25 mouse cellular contexts compared by ENCODE assay signal in genomic region chr3:122205753-122206152, GRCm38 (mm10). TPM values are rescaled to one million over a fixed set of nuclear protein-coding genes. Genes with fewer than 3 reads are reported as not detected.
A peak's percentile ranks its signal among the peaks of the same experiment; 100 is the strongest.
DNase-seq lines count a peak whose midpoint lies in the region; ATAC-seq and TF ChIP-seq lines count a peak whose summit lies in the region.
"Had no signal": no experiment of that assay in that cellular context is flagged by ENCODE, and none has a peak within 500 bp of the region (broad histone marks: within the 10 kb centered on the region; RNA-seq: fewer than 3 reads in every experiment).

No protein-coding gene starts in this region.

- no peaks in the 10 kb centered on the region for H3K79me2 ChIP-seq in liver, adult 2 months (ENCODE audit: control insufficient read depth, insufficient read depth, low read length)

- peak; percentile 39 for DNase-seq in kidney, adult 2 months
- DNase-seq in kidney, adult 8-10 months = no peak
- DNase-seq in liver, adult 2 months (ENCODE audit: extremely low read depth, low read depth, low spot score) = no peak
- DNase-seq in brain, adult 2 months (ENCODE audit: low read depth, low spot score) = peak; percentile 26
- DNase-seq in layer of hippocampus, postnatal 36 days = no peak
- DNase-seq in adrenal gland, postnatal 10 days = no peak
- DNase-seq: embryo, embryonic 11 days; gastrocnemius, postnatal 36 days; heart, adult 2 months; heart, postnatal 14 days; lung, adult 18-20 months; lung, postnatal 10 days; right cerebral cortex, postnatal 25 days; thymus, postnatal 25 days had no signal

- no peak for TF ChIP-seq POLR2A in kidney, adult 2 months (IDR thresholded peaks at IDR 0.05; ENCODE audit: low read depth, low read length)
- TF ChIP-seq POLR2A in liver, adult 2 months (IDR thresholded peaks at IDR 0.05; ENCODE audit: extremely low read depth, insufficient read depth, low read length) = no peak

- H3K4me3 ChIP-seq in kidney, adult 2 months (ENCODE audit: insufficient read depth, low read depth, low read length) = no peak overlapping the region
- no peak overlapping the region; the same call in 1 of the 2 replicates for H3K4me3 ChIP-seq in liver, adult 2 months (ENCODE audit: insufficient read depth, low read depth, low read length)
- no peak overlapping the region for H3K4me3 ChIP-seq in liver, embryonic 12.5 days
- no peak overlapping the region for H3K4me3 ChIP-seq in intestine, embryonic 16.5 days (ENCODE audit: low read length)
- H3K4me3 ChIP-seq: embryonic facial prominence, embryonic 13.5 days; erythroblast, embryonic 14.5 days; forebrain, embryonic 12.5 days; heart, adult 2 months; heart, embryonic 13.5 days; hindbrain, embryonic 13.5 days; midbrain, embryonic 13.5 days; myocyte; neural tube, embryonic 13.5 days had no signal

- peaks cover 32% of the 10 kb centered on the region for H3K4me1 ChIP-seq in kidney, adult 2 months (ENCODE audit: control insufficient read depth, insufficient read depth, low read length)
- H3K4me1 ChIP-seq in liver, adult 2 months (ENCODE audit: control insufficient read depth, insufficient read depth, low read length) = peaks cover 32% of the 10 kb centered on the region
- H3K4me1 ChIP-seq in liver, embryonic 12.5 days = peaks cover 16% of the 10 kb centered on the region; the same call in 1 of the 2 replicates
- H3K4me1 ChIP-seq in intestine, embryonic 16.5 days (ENCODE audit: control insufficient read depth, insufficient read depth, low read length) = peaks cover 20% of the 10 kb centered on the region
- H3K4me1 ChIP-seq: hindbrain, embryonic 13.5 days; neural tube, embryonic 13.5 days had no signal

- 47% methylated on average over 6 of the region's 6 CpGs for WGBS in kidney, adult 2 months
- 34% methylated on average over 6 of the region's 6 CpGs for WGBS in liver, adult 2 months
- WGBS in liver, embryonic 12.5 days (ENCODE audit: insufficient replicate concordance) = 72% methylated on average over 6 of the region's 6 CpGs
- WGBS in intestine, embryonic 16.5 days = 87% methylated on average over 6 of the region's 6 CpGs

- no peaks in the 10 kb centered on the region for H3K9me3 ChIP-seq in liver, embryonic 12.5 days (replicated peaks)
- H3K9me3 ChIP-seq in intestine, embryonic 16.5 days (ENCODE audit: control insufficient read depth, low read length) = no peaks in the 10 kb centered on the region
- H3K9me3 ChIP-seq: embryonic facial prominence, embryonic 13.5 days; forebrain, embryonic 12.5 days; heart, embryonic 13.5 days; hindbrain, embryonic 13.5 days; midbrain, embryonic 13.5 days; neural tube, embryonic 13.5 days had no signal

- no peak overlapping the region for H3K4me2 ChIP-seq in liver, embryonic 12.5 days
- H3K4me2 ChIP-seq in intestine, embryonic 16.5 days (ENCODE audit: low read depth, low read length) = no peak overlapping the region
- H3K4me2 ChIP-seq: embryonic facial prominence, embryonic 13.5 days; forebrain, embryonic 12.5 days; heart, embryonic 13.5 days; hindbrain, embryonic 13.5 days; midbrain, embryonic 13.5 days; neural tube, embryonic 13.5 days had no signal

- peak overlapping the region; percentile 84 for H3K27ac ChIP-seq in kidney, adult 2 months (ENCODE audit: insufficient read depth, low read depth, low read length)
- peak overlapping the region; percentile 79 for H3K27ac ChIP-seq in liver, adult 2 months (replicated peaks; ENCODE audit: insufficient read depth, low read depth, low read length)
- H3K27ac ChIP-seq in liver, embryonic 12.5 days = no peak overlapping the region
- H3K27ac ChIP-seq in intestine, embryonic 16.5 days (ENCODE audit: low read length) = peak overlapping the region; percentile 53; the same call in 1 of the 2 replicates
- H3K27ac ChIP-seq: embryonic facial prominence, embryonic 13.5 days; forebrain, embryonic 12.5 days; heart, adult 2 months; heart, embryonic 13.5 days; hindbrain, embryonic 13.5 days; midbrain, embryonic 13.5 days; neural tube, embryonic 13.5 days had no signal

- H3K27me3 ChIP-seq in kidney, adult 2 months (replicated peaks; ENCODE audit: control insufficient read depth, insufficient read depth, low read length) = no peaks in the 10 kb centered on the region
- no peaks in the 10 kb centered on the region for H3K27me3 ChIP-seq in liver, adult 2 months (ENCODE audit: control insufficient read depth, insufficient read depth, low read length)
- H3K27me3 ChIP-seq in liver, embryonic 12.5 days (replicated peaks) = no peaks in the 10 kb centered on the region
- H3K27me3 ChIP-seq in intestine, embryonic 16.5 days (replicated peaks; ENCODE audit: control insufficient read depth, insufficient read depth, low read length) = no peaks in the 10 kb centered on the region
- H3K27me3 ChIP-seq: embryonic facial prominence, embryonic 13.5 days; forebrain, embryonic 12.5 days; heart, embryonic 13.5 days; hindbrain, embryonic 13.5 days; midbrain, embryonic 13.5 days; neural tube, embryonic 13.5 days had no signal

- peak overlapping the region; percentile 51; the same call in 1 of the 2 replicates for H3K9ac ChIP-seq in liver, adult 2 months (ENCODE audit: low read depth, low read length)
- no peak overlapping the region for H3K9ac ChIP-seq in liver, embryonic 12.5 days
- no peak overlapping the region for H3K9ac ChIP-seq in intestine, embryonic 16.5 days (ENCODE audit: low read depth, low read length)
- H3K9ac ChIP-seq: embryonic facial prominence, embryonic 13.5 days; forebrain, embryonic 12.5 days; heart, embryonic 13.5 days; hindbrain, embryonic 13.5 days; midbrain, embryonic 13.5 days; neural tube, embryonic 13.5 days had no signal

- TF ChIP-seq CTCF in kidney, adult 2 months (conservative IDR thresholded peaks at IDR 0.05; ENCODE audit: insufficient read depth, insufficient read length, low read depth, low read length) = no peak
- TF ChIP-seq CTCF in liver, adult 2 months (IDR thresholded peaks at IDR 0.05; ENCODE audit: low read depth, low read length) = no peak

- ATAC-seq in liver, embryonic 12.5 days = no peak
- ATAC-seq in intestine, embryonic 16.5 days = no peak
- ATAC-seq: activated CD4-positive, CD25-positive, alpha-beta regulatory T cell, adult 4 months; midbrain, embryonic 13.5 days had no signal

- no peaks in the 10 kb centered on the region for H3K36me3 ChIP-seq in kidney, adult 2 months (ENCODE audit: control insufficient read depth, insufficient read depth, low read length)
- no peaks in the 10 kb centered on the region for H3K36me3 ChIP-seq in liver, adult 2 months (ENCODE audit: control insufficient read depth, insufficient read depth, low read length)
- H3K36me3 ChIP-seq in liver, embryonic 12.5 days = no peaks in the 10 kb centered on the region
- no peaks in the 10 kb centered on the region for H3K36me3 ChIP-seq in intestine, embryonic 16.5 days (ENCODE audit: control insufficient read depth, insufficient read depth, low read length)
- H3K36me3 ChIP-seq: embryonic facial prominence, embryonic 13.5 days; forebrain, embryonic 12.5 days; heart, embryonic 13.5 days; hindbrain, embryonic 13.5 days; midbrain, embryonic 13.5 days; neural tube, embryonic 13.5 days had no signal

RNA-seq across cellular contexts. Expression of gene Gclm, which starts 39.6 kb away (rescaled TPM):
- polyA plus RNA-seq in kidney, adult 2 months (2012; rRNA removed) = 227 and 313 TPM in 2 replicates
- 57.6 and 116 TPM in 2 replicates for total RNA-seq in liver, adult 2 months (2014; rRNA removed)
- polyA plus RNA-seq in liver, adult 2 months (2012; rRNA removed) = 236 and 311 TPM in 2 replicates
- polyA plus RNA-seq in liver, embryonic 12.5 days (2016; fragmentation: Nextera tagmentation; extraction: Ambion mirVana) = 596 and 604 TPM in 2 replicates
- polyA plus RNA-seq in intestine, embryonic 16.5 days (2015; fragmentation: Nextera tagmentation; extraction: Ambion mirVana) = 84.7 and 122 TPM in 2 replicates
- 10 to 100 TPM; 79.2 to 84.4 TPM for total RNA-seq in layer of hippocampus, postnatal 36 days (2021)
- total RNA-seq in adrenal gland, postnatal 10 days (2021) = 100 to 1,000 TPM in 1 of 2 experiments, 10 to 100 TPM in 1; 89.2 to 102 TPM

Comparison
In these comparisons a context has a peak if more than half of its experiments do, and no peak if none do; other contexts are left out.
1. DNase-seq: peak in kidney, adult 2 months (single experiment) and brain, adult 2 months (single experiment); none in kidney, adult 8-10 months (0 of 2), liver, adult 2 months (single experiment), layer of hippocampus, postnatal 36 days (0 of 2) and adrenal gland, postnatal 10 days (single experiment).